Mouse (Mus musculus) left cerebral cortex, postnatal 14 days (tissue): ENCODE measurements at regions not wholly inside any gene's neighbourhood (a gene's known extent, or its start where the extent isn't known, plus 50 kb on each side); places are given as distances from the start of the nearest gene placed in this dataset.

Experiments
- DNase-seq, 2 experiments: peaks; one replicate each; pipeline ENCODE4 v3.0.0; 2021 to 2022; ENCODE audit warnings: low spot score in 2 of 2, mixed read lengths in 1 of 2
- intact Hi-C: fragments of 180-260 bp; cut with DNase I; formaldehyde crosslinking; loops from one replicate; pipeline ENCODE4 v1.15.1; 2025

- intact Hi-C loops: no loop called here
- DNase-seq: no peak
Measured at GRCm38 (mm10) chr9:62590407-62591195, 53.8 kb upstream of the Coro2b start.

DNA sequence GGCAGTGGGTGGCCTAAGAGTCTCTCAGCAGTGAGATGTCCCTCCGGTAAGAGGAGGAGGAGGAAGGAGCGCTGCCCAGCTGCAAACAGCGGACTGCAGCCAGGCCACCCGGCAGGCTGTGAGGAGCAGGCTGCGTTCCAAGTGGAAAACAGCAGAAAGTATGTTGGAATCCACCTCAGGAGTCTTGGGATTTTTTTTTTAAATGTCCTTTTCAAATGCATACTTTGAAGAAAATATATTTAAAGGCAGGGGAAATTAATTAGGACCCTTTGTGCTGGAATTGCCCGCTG, 54.3 kb upstream of the Coro2b start:
- DNase-seq: no peak
- intact Hi-C loops: no loop called here

DNA sequence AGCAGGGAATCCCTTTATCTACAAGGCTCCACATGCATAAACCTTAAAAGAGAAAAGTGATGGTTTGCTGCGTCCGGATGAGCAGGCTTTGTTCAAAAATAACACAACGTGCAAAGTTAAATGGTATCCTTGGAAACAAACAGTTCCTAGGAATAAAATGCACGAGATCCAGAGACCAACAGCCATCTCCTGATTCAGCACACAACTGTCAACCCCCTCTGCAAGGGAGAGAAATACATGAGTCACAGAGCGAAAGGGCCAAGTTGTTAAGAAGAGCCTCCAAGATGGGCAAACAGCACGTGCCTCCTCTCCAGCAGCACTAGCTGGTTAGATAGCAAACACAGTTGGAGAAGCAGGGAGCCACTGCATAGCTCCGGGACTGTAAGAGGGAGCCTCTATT, 61.2 kb upstream of the Coro2b start:
- DNase-seq: peak; percentile 40 to 78
- intact Hi-C loops: no loop called here

GRCm38 (mm10) chr9:62598956-62599355, 62.1 kb upstream of the Coro2b start:
- intact Hi-C loops: no loop called here
- peak in 1 of 2 experiments; percentile 1 for DNase-seq

- intact Hi-C loops: no loop called here
- DNase-seq: no peak
Measured at GRCm38 (mm10) chr9:62610526-62610925, 67.1 kb upstream of the Itga11 start.

DNA sequence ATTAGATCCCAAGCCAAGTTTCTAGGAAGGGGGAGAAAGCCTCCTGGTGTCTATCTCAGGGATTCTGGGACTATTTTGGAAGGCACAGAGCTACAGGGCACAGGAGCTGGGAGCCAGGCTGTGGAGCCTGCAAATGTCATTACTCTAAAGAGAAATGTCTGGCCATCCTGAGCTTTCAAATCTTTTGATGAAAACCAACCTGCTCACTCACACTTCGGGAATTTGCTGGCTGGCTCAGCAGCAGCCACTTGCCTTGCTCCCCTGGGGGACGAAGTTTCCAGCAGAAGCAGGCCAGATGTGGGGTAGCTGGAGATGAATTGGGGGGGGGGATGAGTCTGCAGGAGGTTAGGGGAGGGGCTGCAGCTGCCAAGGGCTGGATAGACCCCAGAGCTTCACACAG, 66.2 kb upstream of the Itga11 start:
- no peak for DNase-seq
- intact Hi-C loops: no loop called here

DNA sequence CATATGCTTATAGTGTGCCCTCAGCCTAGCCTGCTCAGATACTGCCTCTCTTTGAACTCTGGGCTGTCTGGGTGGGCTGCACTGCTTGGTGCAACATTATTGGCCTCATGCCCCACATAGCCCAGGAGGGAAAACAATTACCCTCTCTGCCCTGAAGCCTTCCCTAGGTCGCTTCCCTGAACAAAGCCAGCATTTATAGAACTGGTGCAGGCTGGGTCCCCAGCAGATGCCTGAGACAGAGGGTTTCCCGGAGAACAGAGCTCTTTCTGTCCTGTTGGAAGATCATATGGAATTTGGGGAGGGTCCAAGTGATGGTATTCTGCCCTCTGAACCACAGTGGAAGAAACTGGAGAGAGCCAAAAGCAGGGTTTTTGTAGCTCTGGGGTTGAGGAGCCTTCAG, 64.6 kb upstream of the Itga11 start:
- intact Hi-C loops: no loop called here
- no peak for DNase-seq

DNA sequence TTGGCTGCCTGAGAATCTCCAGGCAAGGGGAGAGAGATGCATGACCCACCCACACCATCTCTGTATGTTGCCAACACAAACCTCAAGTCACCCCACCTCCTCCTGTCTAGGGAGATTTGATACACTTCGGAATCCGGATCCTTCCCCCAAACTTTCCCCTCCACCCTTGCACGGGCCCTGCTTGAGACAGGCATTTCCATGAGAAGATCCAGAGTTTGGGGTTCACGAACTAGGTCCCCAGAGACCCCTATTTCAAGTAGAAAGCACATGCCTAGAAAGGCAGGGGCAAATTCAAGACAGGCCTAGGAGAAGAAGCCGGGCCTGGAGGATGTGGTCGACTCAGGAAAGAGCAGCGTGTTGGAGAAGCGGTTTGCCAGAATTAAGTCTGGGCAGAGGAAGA, 63.8 kb upstream of the Itga11 start:
- DNase-seq: no peak
- intact Hi-C loops: no loop called here

DNA sequence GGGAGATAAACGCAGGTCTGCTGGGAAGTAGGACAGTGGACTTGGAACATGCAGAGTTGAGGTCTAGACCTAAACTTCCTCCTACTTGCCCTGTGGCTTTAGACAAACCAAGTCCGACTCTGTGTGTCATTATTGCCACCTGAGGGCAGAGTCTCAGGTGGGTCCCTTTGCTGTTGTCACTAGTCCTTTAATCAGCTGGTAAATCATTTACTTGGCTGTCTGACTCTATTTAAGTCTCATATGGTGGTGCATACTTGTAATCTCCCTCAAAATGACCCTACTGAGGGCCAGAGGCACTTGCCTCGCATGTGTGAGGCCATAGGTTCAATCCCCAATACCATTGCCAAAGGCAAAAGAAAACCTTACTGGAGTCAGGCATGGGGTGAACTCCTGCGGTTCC, 62.7 kb upstream of the Itga11 start:
- intact Hi-C loops: no loop called here
- no peak for DNase-seq

DNA sequence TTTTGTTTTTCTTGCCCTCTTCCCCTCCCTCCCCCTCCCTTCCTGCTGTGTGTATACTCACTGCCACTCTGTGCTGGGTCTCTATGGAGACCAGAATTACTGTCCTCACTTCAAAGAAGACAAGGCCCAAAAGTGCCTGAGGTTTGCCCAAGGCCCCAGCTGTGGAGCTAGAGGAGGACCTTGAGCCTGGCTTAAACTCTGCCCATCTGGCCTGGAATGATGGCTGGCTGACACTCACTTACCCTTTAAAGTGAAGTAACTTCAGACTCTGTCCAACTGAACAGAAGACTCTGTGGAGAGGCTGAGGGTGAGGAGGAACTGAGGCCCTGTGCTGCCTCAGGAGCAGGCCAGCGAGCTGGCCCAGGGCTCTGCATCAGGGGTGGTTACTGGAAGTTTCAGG, 61.8 kb upstream of the Itga11 start:
- intact Hi-C loops: no loop called here
- DNase-seq: no peak

DNA sequence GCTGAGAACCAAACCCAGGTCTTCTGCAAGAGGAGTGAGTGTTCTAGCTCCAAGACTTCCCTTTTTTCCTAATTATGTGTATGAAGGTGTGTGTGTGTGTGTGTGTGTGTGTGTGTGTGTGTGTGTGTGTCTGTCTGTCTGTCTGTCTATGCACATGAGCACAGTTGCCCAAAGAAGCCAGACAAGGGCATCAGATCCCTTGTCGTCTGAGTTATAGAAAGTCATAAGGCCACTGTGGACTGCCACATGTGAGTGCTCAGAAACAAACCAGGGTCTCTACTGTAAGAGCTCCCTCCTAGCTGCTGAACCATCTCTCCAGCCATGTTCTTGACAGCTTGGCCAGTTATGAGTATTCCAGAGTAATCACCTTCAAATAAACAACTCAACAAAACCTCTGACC, 58.6 kb upstream of the Itga11 start:
- DNase-seq: no peak
- intact Hi-C loops: no loop called here

GRCm38 (mm10) chr9:62620901-62621445, 56.7 kb upstream of the Itga11 start:
- intact Hi-C loops: no loop called here

GRCm38 (mm10) chr9:62622106-62622505, 55.5 kb upstream of the Itga11 start:
- DNase-seq: no peak
- intact Hi-C loops: no loop called here

More at GRCm38 (mm10) chr9:62620901-62621445, 56.7 kb upstream of the Itga11 start:
- no peak for DNase-seq

DNA sequence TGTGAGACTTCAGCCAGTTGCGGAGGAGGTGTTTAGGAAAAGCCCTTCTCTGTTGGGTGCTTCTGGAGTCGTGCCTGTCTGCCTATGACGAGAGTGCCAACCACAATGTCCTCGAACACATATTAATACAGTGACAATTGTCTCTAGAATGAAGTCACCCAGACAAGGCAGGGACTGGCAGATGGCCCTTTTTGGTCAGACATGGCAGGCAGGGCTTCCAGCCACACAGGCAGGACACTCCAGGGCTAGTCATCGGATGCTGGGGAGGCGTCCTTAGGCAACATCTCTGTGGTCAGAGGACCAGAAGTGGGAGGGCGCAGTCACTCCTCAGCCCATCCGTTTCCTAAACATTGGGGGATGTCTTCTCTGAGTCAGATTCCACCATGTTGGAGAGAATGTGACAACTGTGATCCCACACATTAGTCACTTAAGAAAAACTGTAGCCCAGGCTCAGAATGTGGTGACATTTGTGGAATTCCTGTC, 53.0 kb upstream of the Itga11 start:
- intact Hi-C loops: no loop called here
- peak; percentile 13 to 66 for DNase-seq

DNA sequence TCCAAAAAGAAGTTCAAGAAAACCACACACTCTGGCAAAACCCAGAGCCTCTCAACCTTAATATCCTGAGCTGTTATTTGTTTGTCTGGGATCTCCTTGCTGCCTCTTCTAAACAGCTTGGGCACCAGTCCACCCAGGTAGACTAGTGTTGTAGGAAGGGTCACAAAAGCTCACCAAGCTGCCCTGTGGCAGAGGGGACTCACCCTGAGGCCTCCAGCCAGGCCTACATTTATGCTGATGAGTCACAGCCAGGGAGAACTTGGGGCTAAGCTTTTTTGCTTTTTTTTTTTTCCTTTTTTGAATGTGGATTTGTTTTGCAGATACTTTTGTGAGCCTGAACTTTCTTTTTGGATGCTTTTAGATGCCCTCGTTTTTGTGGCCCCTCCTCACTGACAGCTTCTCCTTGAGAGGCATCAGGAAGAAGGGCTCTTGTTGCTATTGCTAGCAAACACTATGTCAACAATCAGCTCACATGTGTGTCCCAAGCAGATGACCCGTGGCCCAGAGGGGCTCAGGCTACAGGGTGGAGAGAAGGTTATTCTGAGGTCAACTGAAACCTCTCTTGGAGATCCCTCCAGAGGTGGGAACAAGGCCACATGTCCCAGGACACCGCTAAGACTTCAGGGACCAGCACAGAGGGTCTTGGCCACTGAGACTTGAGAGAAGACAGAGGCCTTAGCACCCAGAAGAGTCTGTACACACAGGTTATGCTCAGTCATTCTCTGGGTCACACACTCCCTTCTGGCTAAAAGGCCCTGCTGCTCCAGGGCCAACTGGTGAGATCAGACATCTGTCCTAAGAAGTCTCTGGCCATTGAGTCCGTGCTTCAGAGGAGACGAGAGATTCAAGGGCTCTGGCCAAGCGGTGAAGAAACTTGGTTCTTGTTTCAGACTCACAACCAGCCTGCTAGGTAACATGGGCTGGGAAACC, 50.3 kb upstream of the Itga11 start:
- intact Hi-C loops: no loop called here
- no peak for DNase-seq
